Mouse (Mus musculus): Measurements from ENCODE around the gene Ankrd44. TPM values are rescaled to one million over a fixed set of nuclear protein-coding genes. Genes with fewer than 3 reads are reported as not detected.

Gene Ankrd44
- total RNA-seq, 4 experiments from 2014 or later, result 6.9 to 13.4 (median 8.3) TPM

GRCm38 (mm10) chr1:54771471-54771870 is 154.7 kb downstream of the Ankrd44 start:
- no peak for DNase-seq (ENCODE audit: low spot score)

GRCm38 (mm10) chr1:54767221-54767620 is 159.0 kb downstream of the Ankrd44 start:
- DNase-seq (ENCODE audit: low spot score), result no peak

- peak; percentile 69 for DNase-seq (ENCODE audit: low spot score)
Measured at GRCm38 (mm10) chr1:54765632-54766238, 160.5 kb downstream of the Ankrd44 start.

- DNase-seq (ENCODE audit: low spot score), result no peak
Measured at GRCm38 (mm10) chr1:54762216-54762807, 163.9 kb downstream of the Ankrd44 start.

- DNase-seq (ENCODE audit: low spot score), result no peak
Measured at GRCm38 (mm10) chr1:54759841-54760240, 166.3 kb downstream of the Ankrd44 start.

GRCm38 (mm10) chr1:54757291-54757690 is 168.9 kb downstream of the Ankrd44 start:
- no peak for DNase-seq (ENCODE audit: low spot score)

GRCm38 (mm10) chr1:54755690-54756365 is 170.4 kb downstream of the Ankrd44 start:
- no peak for DNase-seq (ENCODE audit: low spot score)

- DNase-seq (ENCODE audit: low spot score), result peak; percentile 53
Measured at GRCm38 (mm10) chr1:54749961-54750360, 176.2 kb downstream of the Ankrd44 start.

GRCm38 (mm10) chr1:54749516-54749915 is 176.7 kb downstream of the Ankrd44 start:
- DNase-seq (ENCODE audit: low spot score), result peak; percentile 62

- peak; percentile 83 for DNase-seq (ENCODE audit: low spot score)
Measured at GRCm38 (mm10) chr1:54747785-54748420, 178.3 kb downstream of the Ankrd44 start.

- no peak for DNase-seq (ENCODE audit: low spot score)
Measured at GRCm38 (mm10) chr1:54745666-54746065, 180.5 kb downstream of the Ankrd44 start.

- DNase-seq (ENCODE audit: low spot score), result no peak
Measured at GRCm38 (mm10) chr1:54744171-54744570, 182.0 kb downstream of the Ankrd44 start.

- no peak for DNase-seq (ENCODE audit: low spot score)
Measured at GRCm38 (mm10) chr1:54743072-54743471, 183.1 kb downstream of the Ankrd44 start.

- peak; percentile 19 for DNase-seq (ENCODE audit: low spot score)
Measured at GRCm38 (mm10) chr1:54740936-54741335, 185.3 kb downstream of the Ankrd44 start.

- no peak for DNase-seq (ENCODE audit: low spot score)
Measured at GRCm38 (mm10) chr1:54737472-54737871, 188.7 kb downstream of the Ankrd44 start.

- DNase-seq (ENCODE audit: low spot score), result no peak
Measured at GRCm38 (mm10) chr1:54734917-54735664, 191.1 kb downstream of the Ankrd44 start.

GRCm38 (mm10) chr1:54729316-54729715 is 196.9 kb downstream of the Ankrd44 start:
- DNase-seq (ENCODE audit: low spot score), result peak; percentile 53

GRCm38 (mm10) chr1:54726555-54726954 is 199.6 kb downstream of the Ankrd44 start:
- no peak for DNase-seq (ENCODE audit: low spot score)

GRCm38 (mm10) chr1:54716921-54717320 is 209.3 kb downstream of the Ankrd44 start:
- DNase-seq (ENCODE audit: low spot score), result no peak

- no peak for DNase-seq (ENCODE audit: low spot score)
Measured at GRCm38 (mm10) chr1:54715061-54715760, 211.0 kb downstream of the Ankrd44 start.
